Mouse (Mus musculus) gastrocnemius, adult 18-20 months (tissue): ENCODE measurements around the gene Tbc1d22b. TPM values are rescaled to one million over a fixed set of nuclear protein-coding genes. Genes with fewer than 3 reads are reported as not detected.
"Not testable (repeated sequence)": the region's sequence is repeated elsewhere in the genome, so short reads cannot be mapped to it uniquely, and the experiment has no call there.

ENCODE experiments used
- DNase-seq: peaks from one replicate; pipeline ENCODE4 v3.0.0; 2021; ENCODE audit warnings: low spot score
- total RNA-seq, 2 experiments: library from RNA; stranded (reverse); gene quantifications; 2 replicates each; pipeline ENCODE4 v1.2.3; 2021

Tbc1d22b gene
- total RNA-seq, 2 experiments from 2014 or later: 9.2 to 10.7 TPM

DNA sequence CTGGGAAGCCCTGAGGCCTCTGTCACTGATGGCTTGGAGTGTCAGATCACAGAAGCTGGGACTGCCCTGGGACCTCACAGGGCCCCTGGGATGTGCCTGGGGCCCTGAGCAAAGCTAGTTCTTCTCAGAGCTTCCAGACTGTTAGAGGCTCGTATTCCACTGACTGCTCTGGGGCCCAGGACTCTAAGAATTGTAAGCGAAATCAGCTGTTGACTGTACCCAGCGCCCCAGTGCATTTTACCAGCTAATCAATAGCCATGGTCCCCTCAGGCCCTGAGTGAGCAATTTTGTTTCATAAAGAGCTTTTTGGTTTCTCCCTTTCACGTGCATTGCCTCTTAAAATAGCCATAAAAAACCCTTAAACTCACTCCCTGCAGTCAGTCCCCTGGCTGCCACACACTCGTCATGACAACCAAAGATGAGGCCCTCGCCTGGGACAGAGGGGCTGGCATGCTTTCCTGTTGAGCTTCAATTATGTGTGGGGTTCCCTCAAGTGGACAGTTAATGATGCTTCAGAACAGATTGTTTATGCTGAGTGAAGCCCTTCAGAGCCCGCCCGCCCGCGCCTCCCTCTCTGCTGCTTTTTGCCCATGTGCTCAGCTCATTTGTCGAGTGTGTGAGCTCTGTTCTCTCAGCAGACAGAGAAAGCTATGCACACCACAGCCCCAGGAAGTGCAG, 39.8 kb downstream of the Tbc1d22b start:
- no peak for DNase-seq

DNA sequence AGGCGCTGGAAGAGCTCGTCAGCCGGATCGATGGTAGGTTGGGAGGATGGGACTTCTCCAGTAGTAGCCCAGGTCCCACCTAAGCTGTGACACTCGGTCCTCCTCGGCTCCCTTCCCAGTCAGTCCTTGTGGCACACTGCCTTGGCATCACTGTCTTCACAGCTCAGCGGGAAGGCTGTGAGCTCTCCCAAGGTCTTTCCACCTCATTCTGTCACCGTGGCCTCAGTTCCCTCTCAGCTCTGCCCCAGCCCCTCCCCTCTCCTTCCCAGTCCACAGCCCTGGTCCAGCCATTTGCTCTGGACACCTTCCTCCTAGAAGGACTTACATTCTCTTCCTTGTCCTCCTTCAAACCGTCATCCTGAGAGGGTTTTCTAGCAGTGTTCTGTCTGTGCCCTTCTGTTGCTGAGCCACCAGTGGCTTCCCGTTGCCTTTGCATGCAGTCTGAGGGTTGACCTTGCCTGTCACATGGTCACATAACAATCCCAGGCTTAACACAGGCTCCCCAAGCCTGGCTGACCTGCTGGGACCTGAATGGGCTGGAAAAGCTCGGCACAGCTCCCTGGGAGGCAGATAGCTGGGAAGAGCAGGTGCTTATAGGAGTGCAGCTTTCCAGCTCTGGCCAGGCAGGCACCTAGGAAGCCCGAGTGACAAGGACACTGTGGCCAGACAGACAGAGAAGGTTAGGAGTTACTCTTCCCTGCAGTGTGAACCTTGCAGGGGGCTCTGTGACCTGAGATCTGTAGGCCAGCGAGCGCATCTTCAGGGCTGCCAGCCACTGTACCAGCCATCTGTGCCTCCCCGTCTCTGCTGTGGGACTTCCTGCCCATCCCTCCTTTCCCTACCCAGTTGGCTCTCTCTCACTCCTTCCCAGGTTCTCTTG, 46.5 kb downstream of the Tbc1d22b start:
- DNase-seq: no peak

DNA sequence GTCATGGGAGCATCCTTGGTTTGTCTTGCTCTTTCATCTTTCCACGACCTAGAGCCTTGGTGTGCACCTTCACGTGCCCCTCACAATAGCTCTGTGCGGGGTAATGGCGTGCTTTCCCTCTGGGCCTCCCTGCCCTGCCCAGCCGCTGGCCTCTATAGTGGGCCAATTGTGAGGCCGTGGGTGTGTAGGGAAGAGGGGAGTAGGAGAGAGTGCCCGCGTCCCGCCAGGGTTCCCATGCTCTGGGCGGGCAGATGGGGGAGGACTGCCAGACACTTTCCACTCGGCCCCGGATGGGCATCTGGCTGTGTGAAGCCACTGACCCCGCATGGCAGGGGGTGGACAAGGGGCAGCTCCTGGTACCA, 47.2 kb downstream of the Tbc1d22b start:
- DNase-seq: no peak

DNA sequence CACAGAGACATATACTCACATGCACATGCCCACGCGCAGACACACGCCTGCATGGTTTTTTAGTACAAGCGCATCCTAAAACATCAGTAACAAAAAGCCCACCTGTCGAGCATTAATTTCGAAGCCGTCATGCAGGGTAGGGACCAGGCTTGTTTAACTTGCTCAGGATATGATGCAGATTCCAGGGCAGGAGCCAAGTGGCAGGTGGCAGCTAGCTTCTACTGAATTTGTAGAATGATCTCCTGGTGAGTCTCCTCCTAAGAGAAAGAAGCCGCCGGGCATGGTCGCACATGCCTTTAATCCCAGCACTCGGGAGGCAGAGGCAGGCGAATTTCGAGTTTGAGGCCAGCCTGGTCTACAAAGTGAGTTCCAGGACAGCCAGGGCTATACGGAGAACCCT, 49.5 kb downstream of the Tbc1d22b start:
- no peak for DNase-seq

DNA sequence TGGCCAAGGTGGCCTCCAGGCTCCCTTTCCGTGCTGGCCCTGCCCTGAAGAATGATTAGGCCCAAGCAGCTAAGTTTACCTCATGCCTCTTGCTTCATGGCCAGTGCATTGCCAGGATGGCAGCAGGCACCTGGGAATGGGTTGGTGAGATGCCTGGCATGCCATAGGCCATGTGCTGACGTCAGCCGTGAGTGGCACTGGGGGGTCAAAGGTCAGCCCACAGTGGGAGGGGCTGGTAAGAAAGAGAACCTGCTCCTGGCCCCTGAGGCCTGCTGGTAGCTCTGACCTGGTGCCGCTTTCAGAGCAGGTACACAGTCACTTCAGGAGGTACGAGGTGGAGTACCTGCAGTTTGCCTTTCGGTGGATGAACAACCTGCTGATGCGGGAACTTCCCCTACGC, 50.0 kb downstream of the Tbc1d22b start:
- DNase-seq: no peak

DNA sequence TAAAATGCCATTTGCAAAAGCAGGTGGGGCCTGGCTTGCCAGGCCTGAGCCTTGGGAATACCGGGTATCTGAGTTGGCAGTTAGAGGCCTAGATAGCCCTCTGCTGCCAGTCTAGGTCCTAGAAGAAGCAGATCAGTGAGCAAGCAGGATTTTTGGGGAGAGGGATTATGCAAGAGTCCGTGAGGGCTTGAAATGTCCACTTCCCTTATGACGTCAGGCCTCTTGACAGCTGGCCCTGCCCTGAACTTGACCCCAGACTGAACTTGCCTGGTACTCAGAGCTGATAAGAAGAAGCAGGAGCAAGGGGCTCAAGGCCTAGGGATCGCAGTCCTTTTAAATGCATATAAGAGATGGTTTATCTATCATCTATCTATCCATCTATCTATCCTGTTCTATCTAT, 51.8 kb downstream of the Tbc1d22b start:
- DNase-seq: peak; percentile 26

DNA sequence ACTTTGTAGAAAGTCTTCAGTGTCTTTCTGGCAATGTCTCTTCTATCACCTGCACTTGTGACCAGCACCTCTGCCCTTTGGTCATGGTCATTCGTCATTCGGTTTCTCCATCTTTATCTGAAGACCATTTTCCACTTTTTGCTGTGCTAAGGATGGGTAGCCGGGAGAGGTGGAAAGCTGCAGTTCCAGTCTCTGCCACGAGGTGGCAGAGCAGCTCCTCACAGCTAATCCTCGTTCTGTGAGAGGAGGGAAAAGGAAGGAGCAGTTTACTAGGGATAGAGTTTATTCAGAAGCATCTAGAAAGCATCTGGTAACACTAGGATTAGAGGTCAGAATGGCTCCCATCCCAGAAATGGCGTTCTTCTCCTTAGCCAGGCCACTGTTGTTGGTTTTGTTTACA, 53.7 kb downstream of the Tbc1d22b start:
- peak; percentile 75 for DNase-seq

DNA sequence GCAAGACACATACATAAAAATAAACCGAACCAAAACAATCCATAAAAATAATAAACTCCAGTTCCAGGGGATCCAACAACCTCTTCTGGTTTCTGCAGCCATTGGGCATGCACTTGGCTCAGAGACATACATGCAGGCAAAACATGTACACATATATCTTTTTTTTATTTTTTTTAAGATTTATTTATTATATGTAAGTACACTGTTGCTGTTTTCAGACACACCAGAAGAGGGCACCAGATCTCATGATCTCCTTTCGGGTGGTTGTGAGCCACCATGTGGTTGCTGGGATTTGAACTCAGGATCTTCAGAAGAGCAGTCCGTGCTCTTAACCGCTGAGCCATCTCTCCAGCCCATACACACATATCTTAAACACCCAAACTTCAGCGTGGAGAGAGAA, 63.9 kb downstream of the Tbc1d22b start:
- not testable (repeated sequence) for DNase-seq

DNA sequence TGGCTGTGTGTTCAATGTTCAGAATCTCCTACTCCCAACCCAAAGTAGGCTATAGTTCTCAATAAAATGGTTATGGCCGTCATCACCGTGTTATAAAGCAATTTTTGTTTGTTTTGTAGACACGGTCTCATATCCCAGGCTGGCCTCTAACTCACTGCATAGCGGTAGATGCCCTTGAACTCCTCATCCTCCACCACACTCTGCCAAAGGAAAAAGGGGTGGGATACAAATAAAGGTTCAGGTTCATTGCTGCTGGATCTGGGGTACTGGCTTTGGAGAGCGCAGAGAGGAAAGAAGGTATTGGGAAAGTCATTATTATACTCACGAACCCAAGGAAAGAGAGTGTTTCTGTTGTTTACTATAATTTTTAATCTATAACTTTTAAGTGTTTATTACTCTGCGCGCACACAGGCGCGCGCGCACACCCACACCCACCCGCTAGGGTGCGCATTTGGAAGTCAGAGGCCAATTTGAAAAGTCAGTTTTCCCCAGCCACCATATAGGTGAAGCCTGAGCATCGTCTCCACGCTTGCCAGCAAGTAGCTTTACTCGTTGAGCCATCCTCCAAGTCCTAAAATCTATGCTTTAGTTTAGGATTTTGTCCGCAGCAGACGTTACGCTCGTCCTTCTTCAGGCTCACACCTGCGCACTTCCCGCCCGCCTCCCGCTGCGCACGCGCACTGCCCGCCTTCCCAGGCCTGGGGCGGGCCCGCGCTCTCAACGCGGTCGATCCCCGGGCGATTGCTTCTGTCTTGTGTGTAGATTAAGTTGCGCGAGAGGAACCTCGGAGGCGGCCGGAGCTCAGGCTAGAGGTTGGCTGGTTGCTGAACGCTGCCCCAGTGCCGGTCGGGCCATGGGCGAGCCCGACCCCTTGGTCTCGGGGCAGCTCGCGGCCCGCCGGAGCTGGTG, 64.8 kb downstream of the Tbc1d22b start, which contains the start of the genes Rnf8 and Gm28043:
TSS of gene Rnf8 (plus strand) at position 676 of the 909 bp plus-strand sequence.
TSS of gene Gm28043 (plus strand) at position 762 of the 909 bp plus-strand sequence.
- peak; percentile 94 for DNase-seq

DNA sequence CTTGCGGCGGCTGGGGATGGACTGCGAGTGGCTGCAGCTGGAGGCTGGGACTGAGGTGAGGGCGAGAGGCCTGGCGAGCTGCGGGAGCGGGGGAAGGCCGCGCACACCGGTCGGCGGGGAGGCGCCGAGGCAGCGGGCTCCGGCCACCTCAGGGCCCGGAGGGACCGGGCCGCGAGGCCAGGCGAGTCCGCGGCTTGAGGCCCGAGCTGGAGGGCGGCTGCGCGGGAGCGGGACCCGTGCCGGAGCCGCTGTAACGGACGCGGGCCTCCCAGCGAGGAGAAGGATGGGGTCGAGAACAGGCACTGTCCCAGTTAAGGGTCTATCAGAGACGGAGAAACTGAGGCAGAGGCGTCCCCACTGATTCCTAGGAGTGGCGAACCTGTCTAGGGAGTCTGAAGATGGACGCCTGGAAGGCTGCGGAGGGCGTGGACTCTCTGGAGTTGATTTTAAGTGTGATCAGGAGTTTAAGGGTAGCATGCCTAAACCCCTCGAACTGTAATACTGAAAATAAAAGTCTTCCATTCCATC, 65.5 kb downstream of the Tbc1d22b start:
- no peak for DNase-seq

DNA sequence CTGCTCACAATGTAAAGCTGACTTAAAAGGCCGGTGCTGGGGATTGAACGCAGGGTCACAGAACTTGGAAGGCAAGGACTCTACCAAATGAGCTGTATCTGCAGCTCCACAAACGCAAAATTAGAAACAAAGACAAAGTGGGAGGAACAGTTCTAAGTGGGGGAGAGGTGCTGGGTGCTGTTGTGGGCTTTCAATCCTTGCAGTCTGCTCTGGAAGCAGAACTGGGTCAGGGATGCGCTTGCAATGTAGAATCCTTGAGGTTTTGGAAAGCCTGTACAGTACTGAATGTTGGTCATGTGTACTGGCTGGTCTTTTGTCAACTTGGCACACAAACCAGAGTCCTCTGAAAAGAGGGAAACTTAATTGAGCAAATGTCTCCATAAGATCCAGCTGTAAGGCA, 66.0 kb downstream of the Tbc1d22b start:
- no peak for DNase-seq

DNA sequence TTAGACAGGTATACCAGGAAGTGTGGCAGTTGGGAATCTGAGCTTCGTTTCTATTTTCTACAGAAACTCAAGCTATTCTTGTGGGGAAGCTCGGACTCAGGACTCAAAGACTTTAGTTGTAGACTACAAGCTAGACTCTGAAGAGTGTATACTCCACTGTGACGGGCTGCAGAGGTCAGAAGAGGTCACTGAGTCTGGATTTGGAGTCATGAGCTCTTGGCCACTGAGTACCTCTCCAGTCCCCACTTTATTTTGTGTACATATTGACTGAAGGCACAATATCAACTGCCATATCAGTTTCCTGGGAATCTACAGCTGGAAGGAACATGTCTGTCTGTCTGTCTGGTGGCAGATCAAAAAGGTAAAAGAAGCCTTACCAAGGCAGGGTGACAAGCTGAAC, 69.6 kb downstream of the Tbc1d22b start:
- DNase-seq: no peak

DNA sequence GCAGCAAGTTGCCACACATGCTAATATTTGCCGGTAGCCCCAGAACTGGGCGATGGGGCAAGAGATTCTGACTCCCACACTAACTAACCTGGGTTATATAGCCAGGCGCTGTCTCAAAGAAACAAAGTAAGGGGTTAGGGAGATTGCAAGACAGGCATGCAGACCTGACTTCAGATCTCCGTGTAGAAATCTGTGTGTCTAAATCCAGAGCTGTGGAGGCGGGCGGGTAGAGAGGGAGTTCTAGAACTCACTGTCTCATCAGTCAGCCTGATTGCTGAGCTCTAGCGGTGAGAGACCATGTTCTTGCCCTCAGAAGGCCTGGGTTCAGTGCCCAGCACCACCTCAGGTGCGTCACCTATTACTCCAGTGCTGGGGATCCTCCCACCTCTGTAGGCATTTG, 73.9 kb downstream of the Tbc1d22b start:
- DNase-seq: no peak

DNA sequence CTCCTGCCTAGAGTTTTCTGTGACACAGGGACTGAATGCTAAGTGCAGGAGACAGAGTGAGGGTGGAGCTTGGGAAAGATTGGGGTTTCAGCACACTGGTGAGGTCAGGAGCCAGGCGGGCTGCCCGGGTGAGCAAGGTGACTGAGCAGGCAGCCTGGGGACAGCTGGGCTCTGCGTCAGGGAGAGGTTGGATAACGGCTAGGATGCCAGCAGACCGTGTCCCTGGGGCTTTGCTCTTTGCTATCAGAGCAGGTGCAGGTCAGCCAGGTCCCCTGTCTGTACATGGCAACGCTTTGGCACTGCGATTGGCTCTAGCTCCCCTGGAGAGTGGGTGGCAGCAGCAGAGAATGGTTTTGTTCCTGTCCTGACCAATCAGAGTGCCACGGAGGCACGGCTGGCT, 77.7 kb downstream of the Tbc1d22b start:
- peak; percentile 71 for DNase-seq

DNA sequence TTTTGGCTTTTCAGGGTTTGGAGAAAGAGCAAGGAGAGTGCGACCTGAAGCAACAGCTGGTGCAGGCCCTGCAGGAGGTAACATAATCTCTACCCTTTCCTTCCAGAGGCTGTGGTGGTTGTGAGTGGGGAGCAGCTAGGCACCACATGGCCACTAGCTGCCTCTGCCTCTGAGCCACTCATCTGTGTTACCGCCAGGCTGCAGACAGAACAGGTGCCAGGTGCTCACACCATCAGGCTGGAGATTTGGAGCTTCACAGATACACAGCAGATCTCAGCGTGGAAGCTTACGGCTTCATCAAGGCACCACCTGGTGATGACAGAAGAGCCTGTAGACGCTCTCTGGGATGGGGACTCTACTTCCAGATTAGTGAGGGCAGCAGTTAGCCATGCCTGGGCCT, 79.4 kb downstream of the Tbc1d22b start:
- DNase-seq: peak; percentile 24

DNA sequence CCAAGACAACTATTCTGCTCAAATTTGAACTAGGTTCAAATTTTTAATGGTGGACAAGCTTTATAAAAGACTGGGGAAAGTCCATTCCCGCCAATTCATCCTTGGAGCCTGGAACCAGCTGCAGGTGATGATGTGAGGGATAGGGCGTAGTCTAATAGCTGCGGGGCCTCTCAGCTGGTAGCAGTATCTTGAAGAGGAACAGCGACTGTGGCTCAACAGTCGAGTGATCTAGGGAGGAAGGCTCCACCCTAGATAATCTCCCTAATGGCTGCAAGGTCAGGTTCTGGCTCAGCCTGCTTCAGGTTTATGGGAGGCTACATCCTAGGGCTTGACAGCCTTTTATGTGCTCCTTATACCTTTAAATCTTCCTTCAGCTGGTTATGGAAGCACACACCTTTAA, 80.0 kb downstream of the Tbc1d22b start:
- no peak for DNase-seq

DNA sequence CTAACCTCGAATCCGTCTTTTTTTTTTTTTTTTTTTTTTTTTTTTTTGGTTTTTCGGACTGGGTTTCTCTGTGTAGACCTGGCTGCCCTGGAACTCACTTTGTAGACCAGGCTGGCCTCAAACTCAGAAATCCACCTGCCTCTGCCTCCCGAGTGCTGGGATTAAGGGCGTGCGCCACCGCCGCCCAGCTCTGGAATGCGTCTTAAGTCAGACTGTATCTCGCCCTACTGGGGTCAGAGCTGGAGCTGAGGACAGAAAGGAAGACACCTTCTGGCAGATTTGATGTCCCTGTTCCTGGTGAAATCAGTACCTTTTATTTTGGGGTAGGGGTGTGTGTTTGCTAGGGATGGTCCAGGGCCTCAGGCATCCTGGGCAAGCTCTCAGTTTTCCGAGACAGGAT, 82.7 kb downstream of the Tbc1d22b start:
- DNase-seq: no peak

DNA sequence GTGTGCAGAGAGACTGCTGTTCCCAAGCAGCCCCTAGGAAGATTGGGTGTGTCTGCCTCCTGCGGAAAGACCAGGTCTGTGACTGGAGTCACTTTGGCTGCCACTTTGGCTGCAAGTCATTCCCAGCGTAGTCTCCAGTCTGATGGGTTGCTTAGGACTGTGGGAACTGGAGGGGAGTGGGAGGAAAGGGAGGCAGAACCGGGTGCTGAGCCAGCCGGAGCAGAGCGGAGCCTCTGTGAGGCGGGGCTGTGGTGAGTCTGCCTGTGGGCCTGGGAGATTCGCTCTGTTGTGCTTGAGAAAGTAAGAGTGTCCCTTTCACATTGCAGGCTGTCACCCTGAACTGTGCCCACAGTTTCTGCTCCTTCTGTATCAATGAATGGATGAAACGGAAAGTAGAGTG, 85.9 kb downstream of the Tbc1d22b start:
- no peak for DNase-seq

DNA sequence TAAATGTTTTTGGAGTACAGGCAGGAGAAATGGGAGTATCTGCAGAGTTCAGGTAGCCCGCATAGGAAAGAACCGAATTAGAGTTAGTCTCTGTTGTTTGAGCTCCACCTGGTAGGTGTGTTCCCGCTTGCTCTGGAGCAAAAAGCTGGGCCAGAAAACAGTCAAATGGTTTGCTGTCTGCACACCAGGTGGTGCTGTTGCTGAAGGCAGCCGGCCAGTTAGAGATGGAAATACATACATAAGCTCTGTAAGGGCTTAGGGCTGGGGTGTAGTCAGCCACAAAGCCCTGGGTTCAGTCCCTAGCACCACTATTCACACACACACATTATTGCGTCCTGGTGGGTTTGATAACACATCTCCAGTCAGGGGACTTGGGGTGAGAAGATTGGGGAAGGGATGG, 86.5 kb downstream of the Tbc1d22b start:
- DNase-seq: peak; percentile 27

DNA sequence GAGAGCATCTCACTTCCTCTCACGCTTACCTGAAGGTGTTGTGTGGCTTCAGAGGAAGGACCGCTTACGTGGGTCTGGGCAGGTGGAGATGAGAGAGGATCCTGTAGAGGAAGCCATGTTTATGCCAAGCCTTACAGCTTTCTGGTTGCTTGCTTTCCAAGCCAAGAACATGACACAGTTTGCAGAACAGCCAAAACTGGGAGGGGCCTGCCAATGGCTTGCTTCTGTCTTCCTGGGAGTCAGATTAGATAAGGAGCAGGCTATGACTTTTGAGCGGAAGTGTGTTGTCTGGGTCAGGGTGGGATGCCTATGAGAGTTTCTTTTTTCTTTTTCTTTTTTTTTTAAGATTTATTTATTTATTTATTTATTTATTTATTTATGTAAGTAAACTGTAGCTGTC, 87.8 kb downstream of the Tbc1d22b start:
- peak; percentile 34 for DNase-seq

DNA sequence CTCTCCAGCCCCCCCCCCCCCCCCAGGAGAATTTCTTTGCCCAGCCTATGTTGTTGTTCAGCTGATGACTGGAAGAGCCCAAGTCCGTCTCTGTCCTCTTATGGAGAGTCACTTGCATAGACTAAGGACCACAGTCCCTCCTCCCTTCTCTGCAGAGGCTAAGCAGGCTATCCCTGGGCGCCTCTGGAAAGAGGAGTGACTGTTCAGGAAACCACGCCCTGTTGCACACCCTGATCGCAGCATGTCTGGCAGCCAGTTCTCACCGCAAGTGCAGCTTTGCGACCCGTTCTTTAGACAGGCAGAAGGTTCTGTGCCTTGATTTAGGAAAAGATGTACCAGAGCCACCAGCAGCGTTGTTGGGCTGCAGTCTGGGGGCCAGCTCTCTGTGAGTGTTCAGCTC, 88.3 kb downstream of the Tbc1d22b start:
- no peak for DNase-seq

DNA sequence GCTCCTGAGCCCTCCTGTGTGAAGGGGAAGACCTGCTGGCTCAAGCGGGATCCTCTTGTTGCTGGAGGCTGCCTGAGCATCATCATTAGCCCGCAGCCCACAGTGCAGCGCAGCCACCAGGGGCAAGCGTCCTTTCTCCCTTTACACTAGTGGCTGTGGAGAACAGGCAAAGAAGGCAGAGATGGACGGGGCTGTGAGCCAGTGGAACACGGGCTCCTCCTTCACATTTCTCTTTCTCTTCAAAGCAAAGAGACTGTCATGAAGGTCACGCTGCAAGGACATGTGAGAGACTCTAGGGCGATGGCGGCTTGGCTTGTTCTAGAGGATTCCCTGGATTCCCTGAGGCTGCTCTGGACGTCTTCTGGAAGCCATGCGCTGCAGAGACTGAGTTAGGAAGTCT, 91.4 kb downstream of the Tbc1d22b start:
- no peak for DNase-seq
